In genomic region chr11:107469031-107469522, GRCm38 (mm10) we compare ENCODE assay signal across 8 mouse cellular contexts. TPM values are rescaled to one million over a fixed set of nuclear protein-coding genes. Genes with fewer than 3 reads are reported as not detected.
DNase-seq lines count a peak whose midpoint lies in the region; ATAC-seq and TF ChIP-seq lines count a peak whose summit lies in the region.

No protein-coding gene starts in this region.

- DNase-seq in ES-CJ7 (ENCODE audit: low read depth, low spot score): peak; percentile 58
- peak; percentile 76 to 82 for DNase-seq in cerebellum, adult 2 months
- DNase-seq in forebrain, postnatal 0 days: peak; percentile 88
- DNase-seq in heart, postnatal 4 days: peak; percentile 84
- peak; percentile 67 for DNase-seq in layer of hippocampus, adult 9-11 months
- peak; percentile 50 for DNase-seq in ovary, adult 18-20 months (ENCODE audit: low spot score)
- DNase-seq in thymus, adult 2 months: peak; percentile 76

- TF ChIP-seq CTCF in cerebellum, adult 2 months (IDR thresholded peaks at IDR 0.05; ENCODE audit: borderline replicate concordance, insufficient read depth, low read depth, low read length): peak; percentile 76
- TF ChIP-seq CTCF in forebrain, postnatal 0 days (IDR thresholded peaks at IDR 0.05; ENCODE audit: low read depth): peak; percentile 92
- peak; percentile 96 for TF ChIP-seq CTCF in thymus, adult 2 months (IDR thresholded peaks at IDR 0.05; ENCODE audit: borderline replicate concordance, control insufficient read depth, extremely low read depth, insufficient read depth, low read length, poor library complexity)

- no peaks in the 10 kb centered on the region for H3K9me3 ChIP-seq in forebrain, postnatal 0 days (ENCODE audit: low read length)
- no peaks in the 10 kb centered on the region for H3K9me3 ChIP-seq in lung, embryonic 16.5 days (ENCODE audit: control insufficient read depth, low read length)

- H3K9ac ChIP-seq in forebrain, postnatal 0 days: peak overlapping the region; percentile 61
- H3K9ac ChIP-seq in lung, embryonic 16.5 days (ENCODE audit: low read length): peak overlapping the region; percentile 90

- no peaks in the 10 kb centered on the region for H3K27me3 ChIP-seq in cerebellum, adult 2 months (ENCODE audit: control insufficient read depth, insufficient read depth, low read length)
- no peaks in the 10 kb centered on the region for H3K27me3 ChIP-seq in forebrain, postnatal 0 days (ENCODE audit: insufficient read depth, low read length)
- H3K27me3 ChIP-seq in lung, embryonic 16.5 days (ENCODE audit: control insufficient read depth, insufficient read depth, low read depth, low read length): no peaks in the 10 kb centered on the region
- no peaks in the 10 kb centered on the region for H3K27me3 ChIP-seq in thymus, adult 2 months (ENCODE audit: control insufficient read depth, insufficient read depth, low read length)

- H3K36me3 ChIP-seq in forebrain, postnatal 0 days (ENCODE audit: insufficient read depth): no peaks in the 10 kb centered on the region
- H3K36me3 ChIP-seq in lung, embryonic 16.5 days (ENCODE audit: control insufficient read depth, insufficient read depth, low read length): no peaks in the 10 kb centered on the region
- no peaks in the 10 kb centered on the region for H3K36me3 ChIP-seq in thymus, adult 2 months (ENCODE audit: control insufficient read depth, insufficient read depth, low read length)

- ATAC-seq in forebrain, postnatal 0 days: peak; percentile 86
- ATAC-seq in lung, embryonic 16.5 days (ENCODE audit: low read depth): peak; percentile 86

- under 1% methylated on average over 38 of the region's 38 CpGs for WGBS in cerebellum, adult 2 months
- 2% methylated on average over 37 of the region's 38 CpGs for WGBS in forebrain, postnatal 0 days
- WGBS in lung, embryonic 16.5 days: under 1% methylated on average over 35 of the region's 38 CpGs
- 1% methylated on average over 37 of the region's 38 CpGs for WGBS in thymus, adult 2 months

- peak overlapping the region; percentile 61 for H3K27ac ChIP-seq in cerebellum, adult 2 months (ENCODE audit: insufficient read depth, low read length)
- peak overlapping the region; percentile 88 for H3K27ac ChIP-seq in forebrain, postnatal 0 days (ENCODE audit: low read depth, low read length)
- peak overlapping the region; percentile 96 for H3K27ac ChIP-seq in lung, embryonic 16.5 days (ENCODE audit: low read length)
- peak overlapping the region; percentile 3; the same call in 1 of the 2 replicates for H3K27ac ChIP-seq in thymus, adult 2 months (ENCODE audit: control insufficient read depth, insufficient read depth, low read length)

- peak overlapping the region; percentile 72 for H3K4me3 ChIP-seq in cerebellum, adult 2 months (replicated peaks; ENCODE audit: insufficient read depth, low read depth, low read length)
- peak overlapping the region; percentile 76 for H3K4me3 ChIP-seq in forebrain, postnatal 0 days (ENCODE audit: low read depth, low read length)
- peak overlapping the region; percentile 91 for H3K4me3 ChIP-seq in lung, embryonic 16.5 days (ENCODE audit: low read length)
- peak overlapping the region; percentile 75 for H3K4me3 ChIP-seq in thymus, adult 2 months (ENCODE audit: control insufficient read depth, insufficient read depth, low read length)

- peaks cover 6% of the 10 kb centered on the region; the same call in 1 of the 2 replicates for H3K4me1 ChIP-seq in cerebellum, adult 2 months (ENCODE audit: control insufficient read depth, insufficient read depth, low read length)
- peaks cover 11% of the 10 kb centered on the region for H3K4me1 ChIP-seq in forebrain, postnatal 0 days (ENCODE audit: insufficient read depth)
- peaks cover 31% of the 10 kb centered on the region for H3K4me1 ChIP-seq in lung, embryonic 16.5 days (replicated peaks; ENCODE audit: control insufficient read depth, insufficient read depth, low read length)
- peaks cover 16% of the 10 kb centered on the region for H3K4me1 ChIP-seq in thymus, adult 2 months (replicated peaks; ENCODE audit: control insufficient read depth, insufficient read depth, low read length)

- no peak for TF ChIP-seq POLR2A in cerebellum, adult 2 months (IDR thresholded peaks at IDR 0.05; ENCODE audit: borderline replicate concordance, insufficient read depth, low read length)
- 0 out of 2 replicates have a peak, but pooled peaks have one; percentile 23 for TF ChIP-seq POLR2A in thymus, adult 2 months (IDR thresholded peaks at IDR 0.05; ENCODE audit: control insufficient read depth, extremely low read depth, insufficient read depth, low read length, poor library complexity)

- peak overlapping the region; percentile 69 for H3K4me2 ChIP-seq in forebrain, postnatal 0 days (ENCODE audit: low read depth)
- H3K4me2 ChIP-seq in lung, embryonic 16.5 days (ENCODE audit: low read depth, low read length): peak overlapping the region; percentile 94

RNA-seq across cellular contexts. Expression of gene Pitpnc1, which starts 1.4 kb away (rescaled TPM):
- polyA plus RNA-seq in cerebellum, adult 2 months (2012; rRNA removed): 26.7 and 30.0 TPM in 2 replicates
- total RNA-seq in forebrain, postnatal 0 days (2014; rRNA removed): 40.2 and 49.1 TPM in 2 replicates
- 33.7 and 47.6 TPM in 2 replicates for polyA plus RNA-seq in forebrain, postnatal 0 days (2015; fragmentation: Nextera tagmentation; extraction: Ambion mirVana)
- 10 to 100 TPM; 68.1 to 75.2 TPM for total RNA-seq in heart, postnatal 4 days (2021)
- polyA plus RNA-seq in lung, embryonic 16.5 days (2015; fragmentation: Nextera tagmentation; extraction: Ambion mirVana): 16.2 and 16.8 TPM in 2 replicates
- polyA plus RNA-seq in thymus, adult 2 months (2012; rRNA removed): 11.3 and 12.2 TPM in 2 replicates

RNA-seq across cellular contexts. Expression of gene Psmd12, which starts 10.2 kb away (rescaled TPM):
- polyA plus RNA-seq in cerebellum, adult 2 months (2012; rRNA removed): 71.5 and 76.4 TPM in 2 replicates
- 54.5 and 59.1 TPM in 2 replicates for total RNA-seq in forebrain, postnatal 0 days (2014; rRNA removed)
- 146 and 149 TPM in 2 replicates for polyA plus RNA-seq in forebrain, postnatal 0 days (2015; fragmentation: Nextera tagmentation; extraction: Ambion mirVana)
- total RNA-seq in heart, postnatal 4 days (2021): 10 to 100 TPM; 83.0 to 83.3 TPM
- polyA plus RNA-seq in lung, embryonic 16.5 days (2015; fragmentation: Nextera tagmentation; extraction: Ambion mirVana): 152 and 157 TPM in 2 replicates
- polyA plus RNA-seq in thymus, adult 2 months (2012; rRNA removed): 15.8 and 17.0 TPM in 2 replicates

Comparison
In these comparisons a context has a peak if more than half of its experiments do, and no peak if none do; other contexts are left out.
1. Peak in every context shown above with its lines: DNase-seq, ATAC-seq, H3K4me3 ChIP-seq and H3K27ac ChIP-seq.
2. H3K27ac ChIP-seq: peak in every context shown above with its lines; median percentile 96 in lung, embryonic 16.5 days; 88 in forebrain, postnatal 0 days; 61 in cerebellum, adult 2 months; 3 in thymus, adult 2 months.